Mouse (Mus musculus) stomach, embryonic 15.5 days (tissue): ENCODE measurements around the gene Sim2. TPM values are rescaled to one million over a fixed set of nuclear protein-coding genes. Genes with fewer than 3 reads are reported as not detected.

Experiments used
- ATAC-seq: fragments of 200-750 bp; cut with Nextera tagmentation; 2 replicates; pipeline ENCODE4 v1.8.0; 2017; ENCODE audit warnings: low read depth, moderate number of reproducible peaks, moderate TSS enrichment; ENCODE audit not compliant: insufficient read depth, low FRiP score
- H3K27ac ChIP-seq: fragments of 300-500 bp; sonication (generic); 2 replicates; pipeline ENCODE4 v1.5.1; 2015; ENCODE audit warnings: mild to moderate bottlenecking, inconsistent platforms
- H3K27me3 ChIP-seq: fragments of 300-500 bp; sonication (generic); replicated peaks from 2 replicates; pipeline ENCODE4 v1.6.1; 2015; ENCODE audit warnings: inconsistent platforms
- H3K36me3 ChIP-seq: fragments of 300-500 bp; sonication (generic); 2 replicates; pipeline ENCODE4 v1.6.1; 2015; ENCODE audit warnings: inconsistent platforms
- H3K4me1 ChIP-seq: fragments of 300-500 bp; sonication (generic); 2 replicates; pipeline ENCODE4 v1.6.1; 2015; ENCODE audit warnings: inconsistent platforms
- H3K4me2 ChIP-seq: fragments of 300-500 bp; sonication (generic); 2 replicates; pipeline ENCODE4 v1.6.1; 2015; ENCODE audit warnings: mild to moderate bottlenecking, inconsistent platforms
- H3K4me3 ChIP-seq: fragments of 300-500 bp; sonication (generic); replicated peaks from 2 replicates; pipeline ENCODE4 v1.5.1; 2015; ENCODE audit warnings: inconsistent platforms
- H3K9ac ChIP-seq: fragments of 300-500 bp; sonication (generic); 2 replicates; pipeline ENCODE4 v1.6.1; 2015; ENCODE audit warnings: inconsistent platforms
- H3K9me3 ChIP-seq: fragments of 300-500 bp; sonication (generic); 2 replicates; pipeline ENCODE4 v1.6.1; 2016; ENCODE audit warnings: inconsistent platforms
- WGBS: fragments of 180-500 bp; shearing (Covaris S2); methylation state at CpG from one replicate; pipeline ENCODE4 v1.1.7; 2015; 5-methylcytosine and 5-hydroxymethylcytosine counted together
- polyA plus RNA-seq: library from polyadenylated mRNA; unstranded; fragments of >200 nt; fragmentation: Nextera tagmentation; extraction: Ambion mirVana; gene quantifications from 2 replicates; pipeline ENCODE4 v1.2.1, GENCODE M21; 2015

Gene Sim2
- polyA plus RNA-seq, 1 experiment from 2014 or later, result 0.31 TPM

DNA sequence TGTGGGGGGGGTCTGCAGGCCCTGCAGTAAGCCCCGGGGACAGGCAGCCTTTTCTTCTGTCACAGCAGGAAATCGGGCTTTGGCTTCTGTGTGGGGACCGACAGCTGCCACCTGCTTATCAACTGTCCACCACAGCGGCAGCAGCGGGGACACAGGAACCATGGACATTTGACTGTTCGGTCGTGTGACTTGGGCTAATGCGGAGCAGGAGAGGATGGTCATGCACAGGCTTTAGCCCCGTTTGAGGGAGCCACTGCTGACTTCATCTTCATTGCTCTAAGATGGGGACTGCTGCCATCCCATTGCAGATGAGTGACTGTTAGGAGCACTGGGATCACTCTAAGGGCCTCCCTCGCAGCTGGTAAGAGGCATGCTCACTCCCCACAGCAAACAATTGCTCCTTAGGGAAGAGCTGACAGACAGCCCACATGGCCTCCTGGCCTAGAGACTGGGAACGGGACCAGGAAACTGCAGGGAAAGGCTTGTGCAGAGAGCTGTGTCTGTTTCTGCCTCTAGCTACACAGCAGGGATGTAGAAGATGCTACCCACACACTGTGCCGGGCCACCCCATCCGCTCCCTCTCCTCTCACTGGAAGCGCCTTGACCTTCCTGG lies 70.4 kb downstream of the Sim2 start:
- Histone ChIP-seq H3K9ac (no peak overlapping the region), H3K4me1 (peaks cover 14% of the 10 kb centered on the region; the same call in 1 of the 2 replicates), H3K4me2 (no peak overlapping the region), H3K27ac (no peak overlapping the region), H3K9me3 (no peaks in the 10 kb centered on the region), H3K4me3 (no peak overlapping the region), H3K36me3 (no peaks in the 10 kb centered on the region), H3K27me3 (no peaks in the 10 kb centered on the region)
- WGBS, result 51% methylated on average over 14 of the region's 14 CpGs
- no peak for ATAC-seq

- no peak for ATAC-seq
- H3K27ac ChIP-seq, result no peak overlapping the region
- WGBS, result 35% methylated on average over 8 of the region's 8 CpGs
- H3K36me3 ChIP-seq, result no peaks in the 10 kb centered on the region
- no peaks in the 10 kb centered on the region for H3K27me3 ChIP-seq
- no peak overlapping the region for H3K4me3 ChIP-seq
- no peak overlapping the region for H3K9ac ChIP-seq
- no peak overlapping the region for H3K4me2 ChIP-seq
- H3K4me1 ChIP-seq, result peaks cover 2% of the 10 kb centered on the region; the same call in 1 of the 2 replicates
- H3K9me3 ChIP-seq, result no peaks in the 10 kb centered on the region
These were observed 73.1 kb downstream of the Sim2 start for GRCm38 (mm10) chr16:94157819-94158218.

- Histone ChIP-seq H3K4me1 (peaks cover 7% of the 10 kb centered on the region; the same call in 1 of the 2 replicates), H3K27me3 (no peaks in the 10 kb centered on the region), H3K27ac (no peak overlapping the region), H3K9me3 (no peaks in the 10 kb centered on the region), H3K4me3 (no peak overlapping the region), H3K36me3 (no peaks in the 10 kb centered on the region), H3K9ac (no peak overlapping the region), H3K4me2 (no peak overlapping the region)
- 51% methylated on average over 6 of the region's 6 CpGs for WGBS
- ATAC-seq, result no peak
These were observed 77.3 kb downstream of the Sim2 start for GRCm38 (mm10) chr16:94162000-94162399.

GRCm38 (mm10) chr16:94163051-94163450 lies 78.3 kb downstream of the Sim2 start:
- no peak overlapping the region for H3K4me2 ChIP-seq
- H3K9ac ChIP-seq, result no peak overlapping the region
- no peak overlapping the region for H3K27ac ChIP-seq
- H3K9me3 ChIP-seq, result no peaks in the 10 kb centered on the region
- WGBS, result 81% methylated on average over 11 of the region's 11 CpGs
- H3K4me1 ChIP-seq, result peaks cover 5% of the 10 kb centered on the region; the same call in 1 of the 2 replicates
- ATAC-seq, result no peak
- no peaks in the 10 kb centered on the region for H3K27me3 ChIP-seq
- no peaks in the 10 kb centered on the region for H3K36me3 ChIP-seq
- no peak overlapping the region for H3K4me3 ChIP-seq

GRCm38 (mm10) chr16:94164236-94164635 lies 79.5 kb downstream of the Sim2 start:
- Histone ChIP-seq H3K9me3 (no peaks in the 10 kb centered on the region), H3K27ac (no peak overlapping the region), H3K36me3 (no peaks in the 10 kb centered on the region), H3K27me3 (no peaks in the 10 kb centered on the region), H3K4me3 (no peak overlapping the region), H3K9ac (no peak overlapping the region), H3K4me2 (no peak overlapping the region), H3K4me1 (peaks cover 5% of the 10 kb centered on the region; the same call in 1 of the 2 replicates)
- no peak for ATAC-seq
- 24% methylated on average over 7 of the region's 7 CpGs for WGBS

DNA sequence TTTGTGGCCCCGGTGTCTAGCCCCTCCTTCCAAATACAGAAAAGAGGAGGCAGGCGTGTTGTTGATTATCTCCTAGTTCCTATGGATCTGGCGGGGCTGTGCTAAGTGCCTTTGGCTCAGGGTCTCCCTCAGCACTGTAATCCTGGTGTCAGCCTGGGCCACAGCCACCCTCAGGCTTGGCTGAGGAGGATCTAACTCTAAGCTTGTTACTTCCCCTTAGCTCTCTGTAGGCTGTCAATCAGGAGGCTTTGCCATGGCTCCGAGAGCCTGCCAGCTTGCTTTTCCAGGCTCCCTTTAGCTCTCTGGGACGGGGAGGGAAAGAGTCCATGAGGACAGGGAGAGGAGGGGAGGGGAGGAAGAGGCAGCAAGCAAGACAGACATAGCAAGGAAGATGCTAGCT lies 80.2 kb downstream of the Sim2 start:
- Histone ChIP-seq H3K4me3 (no peak overlapping the region), H3K27ac (no peak overlapping the region), H3K36me3 (no peaks in the 10 kb centered on the region), H3K9ac (no peak overlapping the region), H3K27me3 (no peaks in the 10 kb centered on the region), H3K4me2 (no peak overlapping the region), H3K4me1 (peaks cover 5% of the 10 kb centered on the region; the same call in 1 of the 2 replicates), H3K9me3 (no peaks in the 10 kb centered on the region)
- ATAC-seq, result no peak
- WGBS, result 33% methylated on average over 5 of the region's 5 CpGs

DNA sequence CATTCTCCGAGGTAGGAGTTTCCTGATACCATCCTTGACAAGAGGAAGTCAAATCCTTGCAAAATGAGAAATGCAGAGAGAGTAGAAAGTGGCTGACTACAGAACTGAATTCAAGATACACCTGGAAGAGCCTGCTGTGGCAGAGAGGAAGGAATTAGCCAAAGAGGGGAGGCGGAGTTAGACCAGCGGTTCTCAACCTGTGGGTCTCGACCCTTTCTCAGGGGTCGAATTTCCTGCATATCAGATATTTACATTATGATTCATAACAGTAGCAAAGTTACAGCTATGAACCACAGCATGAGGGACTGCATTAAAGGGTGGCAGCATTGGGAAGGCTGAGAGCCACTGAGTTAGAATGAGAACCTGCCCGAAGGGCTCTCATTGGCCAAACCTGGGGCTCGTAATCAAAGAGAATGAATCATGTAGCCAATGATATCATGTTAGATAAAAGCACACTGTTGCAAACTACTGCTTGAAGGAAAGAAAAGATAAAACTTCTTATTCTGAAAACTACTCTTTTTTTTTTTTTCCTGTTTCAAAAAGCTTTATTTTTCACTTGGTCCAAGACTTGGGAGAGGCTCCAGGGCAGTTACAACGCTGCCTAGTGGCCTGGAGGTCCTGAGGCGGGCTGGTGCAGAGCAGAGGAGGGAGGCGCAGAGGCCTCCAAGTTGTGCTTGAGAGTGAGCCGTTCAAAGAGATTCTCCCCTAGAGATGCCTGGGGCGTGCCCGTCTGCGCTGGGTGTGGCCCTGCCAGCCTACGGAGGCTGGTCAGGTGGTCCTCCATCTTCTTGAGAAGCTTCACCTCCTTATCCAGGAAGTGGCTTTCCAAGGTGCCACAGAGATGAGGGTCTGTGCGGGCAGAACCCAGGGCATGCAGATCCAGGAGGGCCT lies 84.2 kb downstream of the Sim2 start:
- H3K9me3 ChIP-seq, result no peaks in the 10 kb centered on the region
- no peak overlapping the region for H3K4me3 ChIP-seq
- H3K36me3 ChIP-seq, result no peaks in the 10 kb centered on the region
- no peak overlapping the region for H3K9ac ChIP-seq
- H3K27ac ChIP-seq, result no peak overlapping the region
- WGBS, result 76% methylated on average over 16 of the region's 16 CpGs
- H3K27me3 ChIP-seq, result no peaks in the 10 kb centered on the region
- H3K4me2 ChIP-seq, result no peak overlapping the region
- ATAC-seq, result no peak
- H3K4me1 ChIP-seq, result peaks cover 5% of the 10 kb centered on the region; the same call in 1 of the 2 replicates

GRCm38 (mm10) chr16:94170218-94170617 lies 85.5 kb downstream of the Sim2 start:
- Histone ChIP-seq H3K9me3 (no peaks in the 10 kb centered on the region), H3K9ac (no peak overlapping the region), H3K36me3 (no peaks in the 10 kb centered on the region), H3K4me1 (no peaks in the 10 kb centered on the region), H3K27ac (no peak overlapping the region), H3K4me3 (no peak overlapping the region), H3K4me2 (no peak overlapping the region), H3K27me3 (no peaks in the 10 kb centered on the region)
- WGBS, result 57% methylated on average over 4 of the region's 4 CpGs
- no peak for ATAC-seq

GRCm38 (mm10) chr16:94173361-94173760 lies 88.6 kb downstream of the Sim2 start:
- no peaks in the 10 kb centered on the region for H3K4me1 ChIP-seq

DNA sequence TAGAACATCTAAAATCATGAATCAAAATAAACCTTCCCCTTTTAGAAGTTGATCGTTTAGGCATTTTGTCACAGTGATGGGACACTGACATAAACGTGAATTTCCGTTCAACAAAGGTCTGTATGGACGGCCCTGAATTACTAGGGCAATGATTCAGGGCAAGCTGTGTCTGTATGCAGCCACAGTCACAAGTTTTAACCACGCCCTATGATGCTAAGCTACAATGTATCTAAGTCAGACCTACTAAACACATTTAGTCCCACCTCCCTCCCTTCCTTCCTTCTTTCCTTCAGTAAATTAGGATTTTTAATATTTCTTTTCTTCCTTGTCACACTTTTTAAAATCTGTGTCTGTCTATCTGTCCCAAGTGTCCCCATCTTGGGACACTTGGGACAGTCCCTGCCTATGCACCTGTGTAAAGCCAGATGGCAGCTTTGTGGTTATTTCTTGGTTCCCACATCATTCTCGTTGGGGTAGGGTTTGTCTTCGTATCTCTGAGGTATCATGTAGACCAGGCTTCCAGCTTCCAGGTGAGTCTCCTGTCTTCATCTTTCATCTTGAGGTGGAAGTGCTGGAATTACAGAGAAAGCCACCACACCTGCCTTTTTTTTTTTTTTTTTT lies 90.7 kb downstream of the Sim2 start:
- Histone ChIP-seq H3K4me3 (no peak overlapping the region), H3K4me1 (no peaks in the 10 kb centered on the region), H3K9ac (no peak overlapping the region), H3K27me3 (no peaks in the 10 kb centered on the region), H3K4me2 (no peak overlapping the region), H3K9me3 (no peaks in the 10 kb centered on the region), H3K36me3 (no peaks in the 10 kb centered on the region), H3K27ac (no peak overlapping the region)
- WGBS, result 75% methylated on average over 7 of the region's 7 CpGs
- no peak for ATAC-seq

More at GRCm38 (mm10) chr16:94173361-94173760, 88.6 kb downstream of the Sim2 start:
- Histone ChIP-seq H3K4me2 (no peak overlapping the region), H3K4me3 (no peak overlapping the region), H3K9me3 (no peaks in the 10 kb centered on the region), H3K36me3 (no peaks in the 10 kb centered on the region), H3K9ac (no peak overlapping the region), H3K27me3 (no peaks in the 10 kb centered on the region), H3K27ac (no peak overlapping the region)
- ATAC-seq, result no peak
- WGBS, result 80% methylated on average over 1 of the region's 1 CpGs
